In the genomic region with DNA sequence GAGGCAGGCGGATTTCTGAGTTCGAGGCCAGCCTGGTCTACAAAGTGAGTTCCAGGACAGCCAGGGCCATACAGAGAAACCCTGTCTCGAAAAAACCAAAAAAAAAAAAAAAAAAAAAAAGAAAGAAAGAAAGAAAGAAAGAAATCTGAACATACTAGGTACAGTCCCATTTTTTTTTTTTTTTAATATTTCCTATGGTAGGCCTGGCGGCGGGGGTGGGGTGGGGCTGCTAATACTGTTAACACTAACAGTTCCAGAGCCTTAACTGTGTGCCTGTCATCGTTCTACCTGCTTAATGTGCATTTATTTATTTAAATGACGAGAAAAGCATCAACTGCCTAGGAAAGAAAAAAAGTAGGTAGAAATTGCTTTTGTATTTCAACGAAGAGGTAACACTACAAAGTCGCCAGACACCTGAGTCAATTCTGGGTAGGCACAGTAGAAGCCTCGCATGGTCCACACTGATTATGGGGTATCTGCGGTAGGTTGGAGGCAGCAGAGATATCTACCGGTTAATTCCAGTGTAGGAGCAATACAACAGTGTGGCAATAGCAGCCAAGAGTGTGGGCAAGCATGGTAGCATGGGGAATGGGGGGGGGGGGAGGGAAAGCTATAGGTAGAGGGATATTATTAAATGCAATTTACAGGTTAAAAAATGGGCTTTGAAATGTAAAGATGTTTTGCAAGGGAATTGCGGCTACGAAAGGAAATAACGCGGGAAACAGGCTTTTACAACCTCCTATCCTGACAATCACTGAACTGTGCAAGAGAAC, we compare ENCODE assay signal across 8 mouse cellular contexts. TPM values are rescaled to one million over a fixed set of nuclear protein-coding genes. Genes with fewer than 3 reads are reported as not detected.
A peak's percentile ranks its signal among the peaks of the same experiment; 100 is the strongest.
DNase-seq lines count a peak whose midpoint lies in the region; ATAC-seq and TF ChIP-seq lines count a peak whose summit lies in the region.

No protein-coding gene starts in this region.

- H3K9me3 ChIP-seq in lung, postnatal 0 days (ENCODE audit: low read length): no peaks in the 10 kb centered on the region
- no peaks in the 10 kb centered on the region for H3K9me3 ChIP-seq in embryonic facial prominence, embryonic 11.5 days (replicated peaks; ENCODE audit: control insufficient read depth, low read length)
- no peaks in the 10 kb centered on the region for H3K9me3 ChIP-seq in intestine, embryonic 14.5 days (ENCODE audit: control insufficient read depth, low read length)

- peak overlapping the region; percentile 48 for H3ac ChIP-seq in myocyte (ENCODE audit: control insufficient read depth, insufficient read length)

- peaks cover 40% of the 10 kb centered on the region for H3K79me2 ChIP-seq in myocyte (ENCODE audit: control insufficient read depth, insufficient read depth)

- WGBS in lung, postnatal 0 days: 34% methylated on average over 14 of the region's 16 CpGs
- 50% methylated on average over 15 of the region's 16 CpGs for WGBS in embryonic facial prominence, embryonic 11.5 days
- 38% methylated on average over 15 of the region's 16 CpGs for WGBS in intestine, embryonic 14.5 days

- H3K4me2 ChIP-seq in lung, postnatal 0 days (replicated peaks; ENCODE audit: low read depth, low read length): peak overlapping the region; percentile 59
- peak overlapping the region; percentile 46 for H3K4me2 ChIP-seq in embryonic facial prominence, embryonic 11.5 days (ENCODE audit: low read depth, low read length)
- peak overlapping the region; percentile 72 for H3K4me2 ChIP-seq in intestine, embryonic 14.5 days (ENCODE audit: low read length)
- peak overlapping the region; percentile 90 for H3K4me2 ChIP-seq in myocyte (ENCODE audit: low read depth)

- H3K4me3 ChIP-seq in lung, postnatal 0 days (ENCODE audit: low read depth, low read length): peak overlapping the region; percentile 60
- H3K4me3 ChIP-seq in embryonic facial prominence, embryonic 11.5 days (ENCODE audit: low read depth, low read length): peak overlapping the region; percentile 54
- H3K4me3 ChIP-seq in intestine, embryonic 14.5 days (ENCODE audit: low read depth, low read length): peak overlapping the region; percentile 73
- peak overlapping the region; percentile 63 for H3K4me3 ChIP-seq in myocyte

- no peak for TF ChIP-seq EP300 in lung, postnatal 0 days (IDR thresholded peaks at IDR 0.05)

- 0 out of 2 replicates have a peak, but pooled peaks cover under 1% of the 10 kb centered on the region for H3K36me3 ChIP-seq in lung, postnatal 0 days (ENCODE audit: insufficient read depth, low read length)
- no peaks in the 10 kb centered on the region for H3K36me3 ChIP-seq in embryonic facial prominence, embryonic 11.5 days (replicated peaks; ENCODE audit: control insufficient read depth, insufficient read depth, low read depth, low read length)
- H3K36me3 ChIP-seq in intestine, embryonic 14.5 days (ENCODE audit: control insufficient read depth, insufficient read depth, low read length): peaks cover 16% of the 10 kb centered on the region; the same call in 1 of the 2 replicates
- H3K36me3 ChIP-seq in myocyte (ENCODE audit: control insufficient read depth, insufficient read depth): no peaks in the 10 kb centered on the region

- ATAC-seq in lung, postnatal 0 days: no peak
- 0 out of 2 replicates have a peak, but pooled peaks have one; percentile 32 for ATAC-seq in embryonic facial prominence, embryonic 11.5 days (replicated peaks; ENCODE audit: insufficient number of reproducible peaks, low FRiP score, low TSS enrichment, low read depth)
- ATAC-seq in intestine, embryonic 14.5 days (replicated peaks; ENCODE audit: low FRiP score, low TSS enrichment, low read depth): no peak

- H3K27ac ChIP-seq in lung, postnatal 0 days (ENCODE audit: low read length): peak overlapping the region; percentile 90
- H3K27ac ChIP-seq in embryonic facial prominence, embryonic 11.5 days (replicated peaks; ENCODE audit: low read depth, low read length): no peak overlapping the region; the same call in 1 of the 2 replicates
- H3K27ac ChIP-seq in intestine, embryonic 14.5 days (ENCODE audit: low read depth): peak overlapping the region; percentile 93

- H3K4me1 ChIP-seq in lung, postnatal 0 days (ENCODE audit: insufficient read depth, low read depth, low read length): no peaks in the 10 kb centered on the region
- H3K4me1 ChIP-seq in embryonic facial prominence, embryonic 11.5 days (ENCODE audit: control insufficient read depth, insufficient read depth, low read length): no peaks in the 10 kb centered on the region
- H3K4me1 ChIP-seq in intestine, embryonic 14.5 days (replicated peaks; ENCODE audit: control insufficient read depth, insufficient read depth, low read length): 0 out of 2 replicates have a peak, but pooled peaks cover 3% of the 10 kb centered on the region

- DNase-seq in lung, postnatal 0 days (ENCODE audit: low spot score): no peak
- no peak for DNase-seq in lung, postnatal 14 days
- DNase-seq in embryonic facial prominence, embryonic 11.5 days (ENCODE audit: low spot score): no peak
- no peak for DNase-seq in intestine, embryonic 14.5 days (ENCODE audit: low spot score)
- no peak for DNase-seq in layer of hippocampus, adult 11-12 months (ENCODE audit: low spot score)
- no peak for DNase-seq in left cerebral cortex, adult 8-10 months (ENCODE audit: low spot score in 2 of 2)
- no peak for DNase-seq in adrenal gland, postnatal 4 days (ENCODE audit: low spot score in 2 of 2)

- no peak for TF ChIP-seq CTCF in lung, postnatal 0 days (IDR thresholded peaks at IDR 0.05)

- peak overlapping the region; percentile 55; the same call in 1 of the 2 replicates for H3K9ac ChIP-seq in lung, postnatal 0 days (replicated peaks; ENCODE audit: low read depth)
- peak overlapping the region; percentile 81 for H3K9ac ChIP-seq in embryonic facial prominence, embryonic 11.5 days (replicated peaks; ENCODE audit: low read length)
- H3K9ac ChIP-seq in intestine, embryonic 14.5 days (ENCODE audit: low read length): peak overlapping the region; percentile 69

- TF ChIP-seq POLR2A in myocyte (IDR thresholded peaks at IDR 0.05; ENCODE audit: insufficient read length, low read depth): no peak

- H3K27me3 ChIP-seq in lung, postnatal 0 days (replicated peaks; ENCODE audit: insufficient read depth, low read length): no peaks in the 10 kb centered on the region
- H3K27me3 ChIP-seq in embryonic facial prominence, embryonic 11.5 days (ENCODE audit: control insufficient read depth, insufficient read depth, low read length): no peaks in the 10 kb centered on the region
- H3K27me3 ChIP-seq in intestine, embryonic 14.5 days (replicated peaks; ENCODE audit: control insufficient read depth, insufficient read depth, low read length): no peaks in the 10 kb centered on the region
- no peaks in the 10 kb centered on the region for H3K27me3 ChIP-seq in myocyte (ENCODE audit: control insufficient read depth, insufficient read depth, insufficient read length)

TF ChIP-seq in myocyte, 11 proteins besides CTCF, POLR2A, EP300 and RAD21:
- no peak for TF ChIP-seq USF1 (IDR thresholded peaks at IDR 0.05; ENCODE audit: low read depth)
- TF ChIP-seq SRF (IDR thresholded peaks at IDR 0.05; ENCODE audit: control insufficient read depth, insufficient read length, low read depth): no peak
- TF ChIP-seq MYOD1 (IDR thresholded peaks at IDR 0.05; ENCODE audit: control insufficient read depth in 1 of 3, insufficient read length in 2 of 3, low read depth in 2 of 3): no peak
- no peak for TF ChIP-seq REST (IDR thresholded peaks at IDR 0.05; ENCODE audit: insufficient read depth, insufficient read length)
- TF ChIP-seq MAX (IDR thresholded peaks at IDR 0.05; ENCODE audit: low read depth): no peak

RNA-seq across cellular contexts. Expression of gene Itfg2, which starts 1.0 kb away (rescaled TPM):
- 16.4 and 19.8 TPM in 2 replicates for polyA plus RNA-seq in lung, postnatal 0 days (2015; fragmentation: Nextera tagmentation; extraction: Ambion mirVana)
- polyA plus RNA-seq in embryonic facial prominence, embryonic 11.5 days (2014; fragmentation: Nextera tagmentation; extraction: Ambion mirVana): 26.9 and 28.1 TPM in 2 replicates
- polyA plus RNA-seq in intestine, embryonic 14.5 days (2014; fragmentation: Nextera tagmentation; extraction: Ambion mirVana): 29.6 and 35.9 TPM in 2 replicates
- 32.6 TPM for polyA plus RNA-seq in myocyte (2012; fragmentation: generic; extraction: Trizol)
- 10 to 100 TPM; 25.7 to 34.9 (median 29.0) TPM for total RNA-seq in left cerebral cortex, adult 8-10 months (2022)
- total RNA-seq in adrenal gland, postnatal 4 days (2021): 10 to 100 TPM; 30.8 to 43.9 TPM

RNA-seq across cellular contexts. Expression of gene Fkbp4, which starts 14.8 kb away (rescaled TPM):
- 156 and 165 TPM in 2 replicates for polyA plus RNA-seq in lung, postnatal 0 days (2015; fragmentation: Nextera tagmentation; extraction: Ambion mirVana)
- 612 and 615 TPM in 2 replicates for polyA plus RNA-seq in embryonic facial prominence, embryonic 11.5 days (2014; fragmentation: Nextera tagmentation; extraction: Ambion mirVana)
- 489 and 529 TPM in 2 replicates for polyA plus RNA-seq in intestine, embryonic 14.5 days (2014; fragmentation: Nextera tagmentation; extraction: Ambion mirVana)
- 224 TPM for polyA plus RNA-seq in myocyte (2012; fragmentation: generic; extraction: Trizol)
- total RNA-seq in left cerebral cortex, adult 8-10 months (2022): 100 to 1,000 TPM; 107 to 120 (median 113) TPM
- total RNA-seq in adrenal gland, postnatal 4 days (2021): 100 to 1,000 TPM; 190 to 194 TPM

RNA-seq across cellular contexts. Expression of gene Nrip2, which starts 24.6 kb away (rescaled TPM):
- 1.0 and 1.2 TPM in 2 replicates for polyA plus RNA-seq in lung, postnatal 0 days (2015; fragmentation: Nextera tagmentation; extraction: Ambion mirVana)
- polyA plus RNA-seq in embryonic facial prominence, embryonic 11.5 days (2014; fragmentation: Nextera tagmentation; extraction: Ambion mirVana): 1.6 and 2.0 TPM in 2 replicates
- 6.1 and 6.6 TPM in 2 replicates for polyA plus RNA-seq in intestine, embryonic 14.5 days (2014; fragmentation: Nextera tagmentation; extraction: Ambion mirVana)
- polyA plus RNA-seq in myocyte (2012; fragmentation: generic; extraction: Trizol): 1.1 TPM
- total RNA-seq in left cerebral cortex, adult 8-10 months (2022): 10 to 100 TPM; 11.6 to 14.2 (median 11.9) TPM
- 1 to 10 TPM; 4.1 to 6.2 TPM for total RNA-seq in adrenal gland, postnatal 4 days (2021)

RNA-seq across cellular contexts. Expression of gene Gm44596, which starts 48.4 kb away (rescaled TPM):
- polyA plus RNA-seq in lung, postnatal 0 days (2015; fragmentation: Nextera tagmentation; extraction: Ambion mirVana): not detected in 2 replicates
- polyA plus RNA-seq in embryonic facial prominence, embryonic 11.5 days (2014; fragmentation: Nextera tagmentation; extraction: Ambion mirVana): not detected in 2 replicates
- not detected in 2 replicates for polyA plus RNA-seq in intestine, embryonic 14.5 days (2014; fragmentation: Nextera tagmentation; extraction: Ambion mirVana)
- polyA plus RNA-seq in myocyte (2012; fragmentation: generic; extraction: Trizol): not detected
- total RNA-seq in left cerebral cortex, adult 8-10 months (2022): not detected
- not detected for total RNA-seq in adrenal gland, postnatal 4 days (2021)

RNA-seq across cellular contexts. Expression of gene Tex52, which starts 48.4 kb away (rescaled TPM):
- polyA plus RNA-seq in lung, postnatal 0 days (2015; fragmentation: Nextera tagmentation; extraction: Ambion mirVana): 0.13 and 0.17 TPM in 2 replicates
- polyA plus RNA-seq in embryonic facial prominence, embryonic 11.5 days (2014; fragmentation: Nextera tagmentation; extraction: Ambion mirVana): 0.31 and 0.36 TPM in 2 replicates
- polyA plus RNA-seq in intestine, embryonic 14.5 days (2014; fragmentation: Nextera tagmentation; extraction: Ambion mirVana): 0.43 TPM in 1 of 2 replicates, not detected in the other
- polyA plus RNA-seq in myocyte (2012; fragmentation: generic; extraction: Trizol): 0.13 TPM
- 1 to 10 TPM; 1.6 to 2.3 (median 1.9) TPM for total RNA-seq in left cerebral cortex, adult 8-10 months (2022)
- not detected for total RNA-seq in adrenal gland, postnatal 4 days (2021)
